Mouse (Mus musculus) adrenal gland, adult 8-10 months (tissue): ENCODE data around the gene Ripply1. TPM values are rescaled to one million over a fixed set of nuclear protein-coding genes. Genes with fewer than 3 reads are reported as not detected.

Experiments used
- DNase-seq: peaks from one replicate; pipeline ENCODE4 v3.0.0; 2022
- total RNA-seq, 4 experiments: library from RNA; stranded (reverse); gene quantifications; 2 replicates each; pipeline ENCODE4 v1.2.4; 2022

Gene Ripply1
- not detected for total RNA-seq

DNA sequence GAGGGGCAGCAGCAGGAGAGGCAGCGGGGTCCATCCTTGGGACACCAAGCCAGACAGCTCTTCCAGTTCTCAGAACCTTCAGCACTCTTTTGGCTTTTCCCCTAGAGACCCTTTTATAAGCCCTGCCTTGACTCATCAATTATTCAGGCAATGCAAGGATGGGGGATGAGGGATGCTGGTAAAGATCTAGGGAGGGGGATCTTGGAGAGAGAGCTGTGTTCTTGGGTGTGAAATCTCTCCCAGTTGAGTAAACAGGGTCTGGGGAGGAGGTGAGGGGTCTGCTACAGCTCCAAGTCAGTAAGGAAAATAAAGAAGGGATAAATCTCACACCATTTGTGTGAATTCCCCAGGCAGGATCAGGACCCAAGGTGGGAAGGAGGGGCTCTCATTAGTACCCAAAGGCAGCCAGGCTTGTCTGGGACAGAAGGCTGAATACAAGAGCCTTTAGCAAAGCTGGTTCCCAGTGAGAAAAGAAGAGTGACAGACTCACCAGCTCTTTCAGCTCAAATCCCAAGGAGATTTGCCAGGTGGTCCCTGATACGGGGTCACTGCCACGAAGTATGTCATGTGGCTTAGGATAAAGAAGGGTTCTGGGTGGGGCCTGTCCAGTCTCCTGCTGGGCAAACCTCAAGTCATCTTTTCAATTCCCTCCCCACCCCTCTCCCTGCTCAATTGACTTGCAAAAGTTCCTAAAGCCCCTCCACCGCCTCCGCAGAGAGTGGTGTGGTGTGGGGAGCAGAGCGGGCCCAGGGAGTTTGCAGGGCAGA, at the start of gene Ripply1:
Gene Ripply1, minus strand, starts transcription at position 76 of the 767 bp plus-strand sequence.
- DNase-seq: no peak

DNA sequence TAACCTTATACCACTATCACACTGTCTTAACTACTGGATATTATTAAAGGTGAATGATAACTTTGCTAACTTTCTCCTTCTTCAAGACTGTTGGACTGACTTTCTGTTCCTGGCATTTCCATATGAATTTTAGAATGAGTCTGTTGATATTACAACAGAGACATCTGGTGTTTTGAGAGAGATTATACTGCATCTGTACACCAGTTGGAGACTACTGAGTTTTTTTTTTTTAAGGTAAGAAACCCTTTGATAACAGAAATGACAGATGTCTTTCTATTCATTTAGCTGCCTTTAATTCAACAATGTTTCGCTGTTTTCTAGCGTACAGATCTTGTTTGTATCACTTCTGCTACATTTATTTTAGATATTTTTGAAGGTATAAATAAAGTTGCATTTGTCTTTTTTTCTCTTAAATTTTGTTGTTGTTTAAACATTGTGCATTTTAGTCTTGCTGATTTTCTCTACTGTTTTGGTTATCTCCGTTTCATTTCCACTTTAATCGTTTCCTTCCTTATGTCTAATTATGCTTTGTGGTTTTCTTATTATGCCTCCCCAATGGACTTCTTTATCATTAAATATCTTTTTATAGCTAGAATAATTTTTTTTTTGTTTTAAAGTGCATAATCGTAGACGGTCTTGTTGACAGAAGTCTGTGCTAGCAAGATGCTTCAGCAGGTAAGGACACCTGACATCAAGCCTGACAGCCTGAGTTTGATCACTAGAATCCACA, 46.4 kb upstream of the Ripply1 start:
- DNase-seq: no peak

DNA sequence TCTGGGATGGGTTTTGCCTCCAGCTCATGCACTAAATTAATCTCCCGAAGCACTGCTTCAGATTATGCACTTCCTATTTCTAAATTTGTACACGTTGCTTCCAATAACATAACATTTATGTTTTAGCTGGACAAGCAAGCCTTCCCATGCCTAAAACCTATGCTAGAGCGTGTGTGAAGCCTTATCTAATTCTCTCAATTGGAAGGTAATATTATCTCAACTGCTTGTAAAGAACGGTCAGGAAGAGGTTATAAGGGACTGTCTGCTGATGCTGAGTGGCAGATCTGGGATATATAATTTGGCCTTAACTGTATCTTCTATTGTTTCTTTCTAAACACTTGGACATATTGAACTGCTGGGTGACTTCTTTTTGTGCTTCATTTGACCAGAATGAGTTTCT, 44.8 kb upstream of the Ripply1 start:
- DNase-seq: no peak

DNA sequence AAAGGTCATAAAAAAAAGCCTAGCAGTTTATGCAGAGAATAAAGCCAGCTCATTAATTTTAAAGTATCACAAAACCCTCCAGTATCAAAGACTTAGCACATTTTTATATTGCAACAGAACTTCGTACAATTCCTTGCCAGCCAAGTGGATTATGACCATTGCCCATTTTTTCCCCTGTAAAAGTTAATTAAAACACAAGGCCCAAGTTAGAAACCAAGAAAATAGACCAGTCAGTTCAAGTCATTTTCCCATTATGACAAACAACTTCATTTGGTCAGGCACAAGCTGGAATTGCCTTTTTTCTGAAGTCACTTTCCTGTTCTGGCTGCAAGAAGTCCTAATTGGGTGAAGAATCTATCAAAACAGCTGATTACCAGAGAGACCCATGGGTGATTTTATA, 43.2 kb upstream of the Ripply1 start:
- DNase-seq: no peak

GRCm38 (mm10) chrX:139815201-139815600, 33.0 kb upstream of the Ripply1 start:
- no peak for DNase-seq

DNA sequence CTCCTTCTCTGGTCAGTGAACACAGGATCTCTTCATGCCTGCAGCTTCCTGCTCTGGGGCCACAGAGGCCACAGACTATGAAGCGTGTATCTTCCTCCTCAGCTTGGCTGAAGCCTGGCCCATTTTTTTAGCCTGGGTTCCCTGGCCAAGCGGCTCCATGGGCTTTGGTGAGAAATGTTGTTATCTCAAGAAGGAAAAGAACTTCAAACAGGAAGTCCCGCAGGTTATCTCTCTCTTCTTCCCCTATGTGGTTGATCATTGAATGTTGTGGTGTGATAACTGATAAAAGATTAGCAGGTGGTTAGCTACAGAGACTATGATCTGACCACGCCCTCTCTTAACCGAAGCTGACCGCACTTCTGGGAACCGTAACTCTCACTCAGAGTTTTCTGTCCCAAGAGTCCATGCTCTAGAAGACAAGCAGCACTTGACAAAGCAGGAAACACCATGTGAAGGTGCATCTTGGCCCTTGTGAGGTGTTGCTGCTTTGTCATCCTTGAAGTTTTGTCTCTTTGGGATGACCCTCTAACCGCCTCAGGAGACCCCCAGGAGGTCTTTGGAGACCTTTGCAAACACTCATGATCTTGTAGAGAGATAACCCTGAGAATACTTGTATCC, 32.0 kb upstream of the Ripply1 start:
- no peak for DNase-seq

DNA sequence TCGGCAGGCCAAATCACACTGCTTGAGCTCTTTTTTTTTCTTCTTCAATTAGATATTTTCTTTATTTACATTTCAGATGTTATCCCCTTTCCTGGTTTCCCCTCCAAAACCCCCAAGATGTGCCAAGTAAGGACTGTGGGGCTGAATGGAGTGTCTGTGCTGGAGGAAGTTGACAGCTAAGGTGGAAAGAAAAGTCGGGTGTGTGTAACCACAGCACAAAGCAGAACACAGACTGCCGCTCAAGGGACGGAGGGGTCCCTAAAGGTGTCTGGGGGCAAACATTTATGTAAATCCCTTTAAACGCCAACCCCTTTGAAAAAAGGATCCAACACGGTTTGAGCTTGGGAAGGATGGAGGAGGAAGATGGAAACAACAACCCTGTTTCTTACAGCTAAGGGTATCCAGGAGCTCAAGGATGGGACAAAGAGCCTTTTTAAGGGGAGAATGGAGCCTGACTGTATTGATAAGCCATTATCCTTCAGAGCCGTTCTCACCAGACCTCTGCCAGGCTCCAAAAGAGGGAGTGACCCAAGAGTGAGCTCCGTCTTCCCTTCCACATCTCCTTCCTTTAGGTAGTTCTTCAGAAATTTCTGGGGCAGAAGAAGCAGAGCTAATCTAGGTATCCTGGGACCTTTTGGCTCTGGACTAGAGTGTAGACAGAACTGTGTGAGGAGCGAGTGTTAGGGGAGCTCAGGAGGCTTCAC, 31.3 kb upstream of the Ripply1 start:
- no peak for DNase-seq

DNA sequence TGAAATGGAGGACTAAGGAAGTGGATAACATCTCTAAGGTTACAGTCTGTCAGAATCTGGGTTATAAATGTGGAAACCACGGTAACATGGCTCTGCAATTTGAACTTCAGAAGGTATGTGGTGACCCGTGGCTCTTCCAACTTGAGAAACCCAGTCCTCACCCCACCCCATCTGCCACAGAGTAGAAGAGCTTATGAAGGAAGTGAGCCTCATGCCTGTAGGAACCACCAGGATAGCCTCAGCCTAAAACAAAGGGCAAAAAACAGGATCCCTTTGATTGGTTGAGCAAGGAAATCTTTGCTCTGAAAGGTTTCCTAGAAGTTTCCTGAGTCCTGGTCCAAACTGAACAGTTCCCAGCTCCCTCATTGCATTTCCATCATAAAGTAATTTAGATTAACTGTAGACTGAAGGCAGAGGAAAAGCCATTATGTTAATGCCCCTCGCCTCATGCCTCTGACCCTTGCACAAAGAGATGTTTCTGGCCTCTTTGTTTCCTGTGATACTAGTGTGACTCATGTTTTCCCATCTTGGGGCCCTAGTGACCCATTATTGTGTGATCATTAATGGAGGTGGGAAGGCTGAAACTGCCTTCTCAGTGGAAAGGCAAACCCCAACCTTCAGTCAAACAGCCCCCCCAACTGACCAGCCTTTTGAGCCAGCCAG, 30.6 kb upstream of the Ripply1 start:
- DNase-seq: no peak

DNA sequence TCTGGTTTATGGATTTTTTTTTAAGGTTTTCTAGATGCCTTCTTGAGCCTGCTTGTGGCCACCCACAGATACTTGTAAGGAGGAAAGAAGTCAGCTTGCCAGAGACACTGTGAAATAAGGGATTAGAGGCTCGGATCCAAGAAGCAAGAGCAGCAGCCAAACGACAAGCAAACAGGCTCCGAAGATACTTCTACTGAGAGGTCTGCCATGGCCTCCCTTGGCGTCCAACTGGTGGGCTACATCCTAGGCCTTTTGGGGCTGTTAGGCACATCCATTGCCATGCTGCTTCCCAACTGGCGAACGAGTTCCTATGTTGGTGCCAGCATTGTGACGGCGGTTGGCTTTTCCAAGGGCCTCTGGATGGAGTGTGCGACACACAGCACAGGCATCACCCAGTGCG, 26.3 kb upstream of the Ripply1 start:
- DNase-seq: no peak

DNA sequence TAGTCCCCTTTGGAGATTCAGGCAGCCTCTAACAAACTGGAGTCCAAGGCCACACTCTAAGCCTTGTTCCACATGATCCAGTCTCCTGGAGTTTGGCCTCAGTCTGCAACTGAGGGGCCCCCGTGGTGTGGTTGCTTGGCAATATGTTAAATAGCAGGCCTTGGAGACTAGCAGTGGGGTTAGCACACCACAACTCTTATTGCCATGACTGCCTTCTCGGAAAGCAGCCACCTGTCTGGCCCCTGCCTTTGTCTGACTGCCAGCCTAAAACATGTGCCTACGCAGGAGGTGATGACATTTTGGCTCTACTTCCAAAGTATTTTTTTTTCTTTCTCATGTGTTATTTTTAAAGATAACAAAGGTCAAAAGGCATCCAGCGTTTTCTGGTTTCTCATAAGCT, 25.9 kb upstream of the Ripply1 start:
- no peak for DNase-seq

DNA sequence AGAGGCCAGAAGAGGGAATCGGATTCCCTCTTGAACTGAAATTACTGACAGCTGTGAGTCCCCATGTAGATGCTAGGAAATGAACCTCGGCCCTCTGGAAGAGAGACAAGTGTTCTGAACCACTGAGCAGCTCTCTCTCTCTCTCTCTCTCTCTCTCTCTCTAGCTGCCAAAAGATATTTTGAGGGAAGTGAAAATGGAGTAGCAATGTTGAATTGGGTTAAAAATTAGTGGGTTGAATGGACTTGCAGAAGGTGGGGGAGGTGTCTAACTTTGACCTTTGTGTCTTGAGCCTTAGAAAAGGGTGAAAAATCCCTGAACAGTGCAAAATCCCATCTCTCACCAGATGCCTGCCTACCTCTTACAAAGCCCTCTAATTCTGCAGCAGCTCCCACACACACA, 25.2 kb upstream of the Ripply1 start:
- DNase-seq: no peak

DNA sequence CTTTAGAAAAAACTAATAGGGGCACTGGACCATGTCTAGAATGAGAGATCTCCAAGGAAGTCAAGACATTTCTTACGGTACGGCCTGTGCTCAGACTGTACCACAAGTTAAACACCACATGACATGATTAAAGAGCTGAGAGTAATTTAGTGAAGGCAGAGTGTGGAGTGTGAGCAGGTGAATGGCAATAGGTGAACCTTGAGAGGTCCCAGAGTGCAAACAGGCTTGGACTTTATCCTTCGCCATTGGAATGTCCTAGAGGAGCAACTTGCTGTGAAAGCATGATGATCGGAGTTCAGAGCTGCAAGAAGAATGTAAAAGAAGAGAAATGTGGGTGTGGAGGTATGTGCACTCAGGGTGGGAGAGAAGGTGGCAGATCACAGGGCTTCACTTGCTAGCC, 23.8 kb upstream of the Ripply1 start:
- no peak for DNase-seq

DNA sequence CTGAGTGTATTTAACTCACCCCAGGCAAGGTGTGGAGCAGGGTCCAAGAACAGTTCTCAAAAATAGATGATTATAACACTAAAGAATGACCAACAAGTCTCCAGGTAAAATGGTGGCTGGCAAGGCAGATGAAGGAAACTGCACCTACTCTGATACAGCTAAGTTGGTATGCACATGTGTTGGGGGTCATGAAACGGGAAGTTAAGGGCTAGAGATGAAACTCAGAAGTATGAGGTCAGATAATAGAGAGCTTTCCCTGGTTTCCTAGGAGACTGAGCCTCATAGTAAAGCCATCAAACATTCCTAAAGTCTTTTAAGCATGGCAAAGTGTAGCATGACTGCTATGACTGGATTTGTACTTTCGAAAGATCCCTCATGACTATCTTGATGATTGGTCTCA, 20.9 kb upstream of the Ripply1 start:
- DNase-seq: no peak

- DNase-seq: no peak
Measured at GRCm38 (mm10) chrX:139800406-139800878, 18.3 kb upstream of the Ripply1 start, which contains the start of gene Cldn2. Gene Cldn2 (plus strand): TSS chrX:139800828.

DNA sequence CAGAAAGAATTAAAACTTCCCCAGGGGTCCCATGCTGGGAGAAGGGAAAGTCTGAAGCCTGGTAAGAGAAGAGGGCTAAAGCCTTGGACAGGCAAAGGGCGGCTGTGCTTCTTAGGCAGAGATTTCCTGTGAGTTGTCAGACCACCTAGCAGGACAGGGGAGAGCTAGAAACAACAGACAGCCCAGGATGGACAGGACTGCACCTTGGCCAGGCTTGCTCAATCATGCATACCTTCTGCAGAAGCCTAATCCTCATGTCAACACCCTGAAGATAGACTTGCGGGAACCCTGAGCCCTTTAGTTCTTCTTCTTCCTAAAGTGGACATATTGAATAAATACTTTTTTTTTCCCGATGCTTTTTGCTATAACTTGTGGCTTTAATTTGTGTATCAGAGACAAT, 17.8 kb upstream of the Ripply1 start:
- no peak for DNase-seq

GRCm38 (mm10) chrX:139797875-139798274, 15.7 kb upstream of the Ripply1 start:
- DNase-seq: no peak

GRCm38 (mm10) chrX:139796037-139796436, 13.9 kb upstream of the Ripply1 start:
- no peak for DNase-seq

- DNase-seq: no peak
Measured at GRCm38 (mm10) chrX:139794072-139794845, 12.1 kb upstream of the Ripply1 start.

DNA sequence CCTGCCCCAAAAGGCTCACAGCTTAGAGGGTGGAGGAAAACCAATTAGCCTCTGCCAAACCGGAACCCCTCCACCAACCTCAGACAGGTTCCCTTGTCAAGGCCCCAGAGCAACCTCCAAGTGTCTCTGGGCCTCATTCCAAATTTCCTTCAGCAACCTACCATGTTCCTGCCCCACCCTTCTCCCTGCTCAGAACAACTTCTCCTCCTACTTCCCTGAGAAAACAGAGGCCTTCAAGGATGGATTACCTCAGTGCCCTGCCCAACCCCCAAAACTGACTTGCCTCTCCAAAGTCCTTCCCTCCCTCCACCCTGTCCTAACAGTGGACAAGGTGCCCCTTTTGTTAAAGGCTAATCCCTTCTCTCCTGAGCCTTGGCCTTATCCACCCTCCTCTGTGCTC, 3.6 kb upstream of the Ripply1 start:
- no peak for DNase-seq

DNA sequence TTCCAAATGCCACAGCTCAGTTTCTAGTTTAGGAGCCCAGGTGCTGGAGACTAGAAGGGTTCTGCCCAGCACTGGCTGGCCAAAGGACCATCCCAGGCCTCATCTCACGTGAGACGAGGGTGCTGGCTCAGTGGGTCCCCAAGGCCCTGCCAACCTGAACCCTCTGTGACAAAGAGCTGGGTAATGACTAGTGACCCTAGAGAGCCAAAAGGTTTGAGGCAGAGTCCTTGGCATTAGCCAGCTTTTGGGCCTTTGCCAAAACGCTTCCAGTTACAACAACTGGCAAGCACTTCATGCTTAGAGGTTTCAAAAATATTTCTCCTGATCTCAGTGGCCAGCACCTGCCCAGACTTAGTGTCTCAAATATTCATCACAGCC, 881 bp upstream of the Ripply1 start:
- peak; percentile 63 for DNase-seq

DNA sequence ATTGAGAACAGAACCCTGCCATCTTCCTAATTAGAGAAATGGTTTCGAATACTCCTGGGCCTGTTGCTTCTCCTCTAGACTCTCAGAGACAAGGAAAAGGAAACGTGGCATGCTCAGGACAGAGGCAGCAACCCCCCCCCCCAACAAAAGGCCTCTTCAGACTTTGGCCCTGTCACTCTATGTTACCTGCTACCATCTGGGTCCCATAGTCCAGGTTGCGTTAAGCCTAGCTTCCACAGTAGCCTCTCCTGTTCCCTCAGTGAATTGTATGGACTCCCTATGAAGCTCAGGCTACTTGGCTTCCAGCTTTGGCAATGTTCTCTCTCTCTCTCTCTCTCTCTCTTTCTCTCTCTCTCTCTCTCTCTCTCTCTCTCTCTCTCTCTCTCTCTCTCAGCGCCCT, 590 bp downstream of the Ripply1 start:
- DNase-seq: no peak

GRCm38 (mm10) chrX:139780988-139781387, 1.2 kb downstream of the Ripply1 start:
- no peak for DNase-seq
